Mouse (Mus musculus): ENCODE measurements around the gene Cygb.
"Not testable (repeated sequence)": the region's sequence is repeated elsewhere in the genome, so short reads cannot be mapped to it uniquely, and the experiment has no call there.

The Cygb gene

GRCm38 (mm10) chr11:116615735-116616437 lies 38.2 kb downstream of the Cygb start:
- no peak for DNase-seq (ENCODE audit: low spot score in 2 of 2)

DNA sequence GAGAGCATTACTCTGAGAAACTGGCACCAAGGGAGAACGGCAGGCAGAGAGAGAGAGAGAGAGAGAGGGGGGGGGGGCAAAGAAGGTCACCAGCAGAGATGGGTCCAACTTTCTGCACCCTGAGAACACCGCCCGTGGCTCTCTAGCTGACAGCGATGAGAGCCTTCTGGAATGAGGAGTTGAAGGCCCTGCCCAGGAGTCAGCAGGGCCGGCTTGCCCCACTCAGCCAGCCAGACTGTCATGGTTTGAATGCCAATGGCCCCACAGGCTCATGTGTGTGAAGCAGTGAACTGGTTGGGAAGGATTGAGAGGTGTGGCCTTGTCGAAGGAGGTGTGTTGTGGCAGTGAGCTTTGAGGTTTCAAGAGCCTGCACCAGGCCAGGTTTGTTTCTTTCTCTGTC lies 40.9 kb downstream of the Cygb start:
- DNase-seq (ENCODE audit: low spot score in 2 of 2) = no peak

DNA sequence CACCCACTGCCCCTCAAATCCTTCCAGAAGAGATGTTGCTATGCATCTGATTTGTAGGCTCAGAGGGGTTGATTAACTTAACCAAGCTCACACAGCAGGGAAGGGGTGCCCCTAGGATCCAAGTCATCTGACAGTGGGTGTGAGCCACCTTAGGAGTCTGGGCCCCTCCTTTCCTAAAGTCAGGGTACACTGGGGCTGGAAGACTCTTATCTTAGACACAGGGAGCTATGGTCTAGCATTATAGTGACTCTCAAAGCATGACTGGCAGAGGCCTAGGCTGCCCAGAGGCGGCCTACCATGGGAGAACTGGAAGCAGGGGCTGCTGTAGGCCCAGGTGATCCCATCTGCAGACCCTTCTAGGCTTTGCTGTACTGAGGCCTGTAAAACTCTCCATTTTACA lies 41.6 kb downstream of the Cygb start:
- DNase-seq (ENCODE audit: low spot score in 2 of 2) = no peak

DNA sequence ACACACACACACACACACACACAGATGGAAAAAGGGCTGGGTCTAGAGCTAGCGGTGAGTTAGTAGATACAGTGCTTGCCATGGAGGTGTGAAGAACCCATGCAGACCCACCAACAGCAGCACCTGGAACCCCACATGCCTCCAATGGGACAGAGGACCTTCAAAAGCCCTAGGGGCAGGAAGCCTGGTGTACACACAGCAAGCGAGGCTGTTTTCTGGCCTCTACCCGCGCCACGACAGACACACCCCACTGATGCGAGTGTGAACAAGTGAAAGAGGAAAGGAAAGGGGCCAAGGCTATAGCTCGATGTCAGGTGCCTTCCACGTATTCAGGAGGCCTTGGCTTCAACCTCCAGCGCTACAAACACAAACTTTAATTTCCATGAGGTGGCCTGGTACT lies 42.2 kb downstream of the Cygb start:
- no peak for DNase-seq (ENCODE audit: low spot score in 2 of 2)

DNA sequence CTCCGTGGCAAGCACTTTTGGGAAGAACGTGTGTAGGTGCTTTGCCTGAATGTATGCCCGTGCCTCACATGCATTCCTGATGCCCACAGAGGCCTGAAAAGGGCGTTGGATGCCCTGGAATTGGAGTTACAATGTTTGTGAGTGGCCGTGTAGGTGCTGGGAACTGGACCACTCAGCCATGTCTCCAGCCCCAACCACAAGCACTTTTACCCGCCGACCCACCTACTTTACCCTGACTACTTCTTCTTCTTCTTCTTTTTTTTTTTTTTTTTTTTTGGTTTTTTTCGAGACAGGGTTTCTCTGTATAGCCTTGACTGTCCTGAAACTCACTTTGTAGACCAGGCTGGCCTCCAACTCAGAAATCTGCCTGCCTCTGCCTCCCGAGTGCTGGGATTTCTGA lies 42.9 kb downstream of the Cygb start:
- not testable (repeated sequence) for DNase-seq (ENCODE audit: low spot score in 2 of 2)

- no peak for DNase-seq (ENCODE audit: low spot score in 2 of 2)
These were observed 44.0 kb downstream of the Cygb start for GRCm38 (mm10) chr11:116609965-116610630.

DNA sequence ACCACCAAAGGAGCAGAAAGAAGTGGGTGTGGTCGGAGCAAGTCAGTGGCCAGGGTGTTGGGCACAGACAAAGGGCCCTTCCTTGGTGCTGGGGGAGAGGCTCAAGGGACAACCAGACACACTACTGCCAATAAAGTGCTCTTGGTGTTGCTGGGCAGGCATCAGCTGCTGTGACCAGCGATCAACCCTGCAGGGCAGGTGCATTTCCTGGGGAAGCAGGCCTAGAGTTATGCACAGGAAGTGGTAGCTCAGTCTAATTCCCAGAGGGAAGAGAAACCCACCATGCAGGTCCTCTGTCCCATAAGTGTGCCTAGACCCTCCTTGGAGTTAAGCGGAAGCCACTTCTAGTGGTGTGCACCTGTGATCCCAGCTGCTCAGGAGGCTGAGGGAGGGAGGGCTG lies 46.4 kb downstream of the Cygb start:
- no peak for DNase-seq (ENCODE audit: low spot score in 2 of 2)

DNA sequence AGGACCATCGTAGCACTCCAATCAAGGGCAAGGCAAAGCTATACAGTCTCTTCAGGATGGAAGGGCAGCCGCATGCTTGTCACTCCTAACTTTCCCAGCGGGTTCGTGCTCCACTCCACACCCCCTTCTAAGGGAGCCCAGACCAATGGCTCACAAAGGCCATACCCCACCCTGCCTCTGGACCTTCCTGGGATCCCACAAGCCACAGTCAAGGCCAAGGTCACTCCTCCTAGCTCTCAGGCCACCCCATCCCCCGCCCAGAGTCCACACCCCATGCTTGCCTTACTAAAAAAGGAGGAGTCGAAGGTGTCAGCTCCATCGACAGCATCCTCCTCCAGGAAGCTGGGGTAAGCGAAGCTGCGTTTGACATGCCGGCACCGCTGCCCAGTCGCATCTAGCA lies 50.0 kb downstream of the Cygb start:
- no peak for DNase-seq (ENCODE audit: low spot score in 2 of 2)

DNA sequence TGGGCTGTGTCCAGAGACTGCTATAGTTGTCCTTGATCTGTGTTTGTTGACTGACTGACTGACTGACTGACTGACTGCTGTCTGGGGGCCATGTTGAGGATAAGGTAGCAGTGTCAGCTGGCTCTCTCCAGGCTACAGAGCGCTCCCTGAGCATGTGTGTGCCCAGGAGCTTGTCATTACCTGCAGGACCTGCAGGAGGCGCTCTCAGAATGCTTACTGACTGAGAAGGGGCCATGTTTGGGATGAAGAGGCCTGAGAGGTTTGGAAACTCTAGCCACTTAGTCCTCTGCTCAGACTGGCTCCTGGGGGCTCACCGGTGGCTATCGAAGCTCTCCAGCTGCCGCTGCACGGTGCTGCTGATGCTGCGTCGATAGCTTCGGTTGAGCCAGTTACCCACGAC lies 50.8 kb downstream of the Cygb start:
- DNase-seq (ENCODE audit: low spot score in 2 of 2) = no peak

- DNase-seq (ENCODE audit: low spot score in 2 of 2) = no peak
These were observed 52.1 kb downstream of the Cygb start for GRCm38 (mm10) chr11:116602043-116602442.

- DNase-seq (ENCODE audit: low spot score in 2 of 2) = no peak
These were observed 52.9 kb downstream of the Cygb start for GRCm38 (mm10) chr11:116601166-116601565.

DNA sequence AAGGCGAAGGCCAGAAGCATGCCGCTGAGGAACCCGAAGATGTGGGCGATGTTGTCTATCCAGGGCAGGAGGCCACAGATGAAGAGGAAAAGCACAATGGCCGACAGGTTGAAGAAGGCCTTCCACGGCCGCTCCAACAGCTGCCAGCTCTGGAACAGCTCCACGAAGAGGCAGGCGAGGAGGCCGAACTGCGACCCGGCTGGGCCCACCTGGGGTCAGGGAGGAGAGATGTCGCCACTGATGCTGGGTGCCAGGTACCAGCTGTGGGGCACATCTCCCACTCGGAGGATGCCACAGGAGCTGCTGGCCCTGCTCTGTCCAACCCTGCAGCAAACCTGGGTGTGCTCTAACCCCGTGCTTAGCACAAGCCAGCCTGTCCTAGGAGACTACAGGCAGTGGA lies 54.9 kb downstream of the Cygb start:
- DNase-seq (ENCODE audit: low spot score in 2 of 2) = no peak

- DNase-seq (ENCODE audit: low spot score in 2 of 2) = no peak
These were observed 55.9 kb downstream of the Cygb start for GRCm38 (mm10) chr11:116598193-116598592.

- DNase-seq (ENCODE audit: low spot score in 2 of 2) = no peak
These were observed 57.3 kb downstream of the Cygb start for GRCm38 (mm10) chr11:116596766-116597165.

All from frontal cortex, postnatal 14 days (tissue).